Mouse (Mus musculus) heart, postnatal 0 days (tissue): ENCODE results near the gene Meis2. TPM values are rescaled to one million over a fixed set of nuclear protein-coding genes. Genes with fewer than 3 reads are reported as not detected.

Experiments
- ATAC-seq: fragments of 200-750 bp; cut with Nextera tagmentation; 2 replicates; pipeline ENCODE4 v1.8.0; 2017; ENCODE audit warnings: low read depth, moderate number of reproducible peaks, moderate library complexity; ENCODE audit not compliant: insufficient read depth
- DNase-seq: peaks from one replicate; pipeline ENCODE4 v3.0.0-alpha.2; 2016; ENCODE audit warnings: low spot score
- H3K27ac ChIP-seq: fragments of 300-500 bp; sonication (generic); 2 replicates; pipeline ENCODE4 v1.5.1; 2014; ENCODE audit warnings: low read depth, mild to moderate bottlenecking
- H3K27me3 ChIP-seq: fragments of 300-500 bp; sonication (generic); 2 replicates; pipeline ENCODE4 v1.6.1; 2014; ENCODE audit warnings: low read length, mixed read lengths; ENCODE audit not compliant: control insufficient read depth, insufficient read depth
- H3K36me3 ChIP-seq: fragments of 300-500 bp; sonication (generic); replicated peaks from 2 replicates; pipeline ENCODE4 v1.6.1; 2014; ENCODE audit warnings: low read length, mixed read lengths; ENCODE audit not compliant: control insufficient read depth, insufficient read depth
- H3K4me1 ChIP-seq: fragments of 300-500 bp; sonication (generic); 2 replicates; pipeline ENCODE4 v1.6.1; 2014; ENCODE audit warnings: antibody characterized with exemption; ENCODE audit not compliant: control insufficient read depth, insufficient read depth
- H3K4me2 ChIP-seq: fragments of 300-500 bp; sonication (generic); 2 replicates; pipeline ENCODE4 v1.6.1; 2014; ENCODE audit warnings: low read depth, mild to moderate bottlenecking, low read length, moderate library complexity
- H3K4me3 ChIP-seq: fragments of 300-500 bp; sonication (generic); 2 replicates; pipeline ENCODE4 v1.5.1; 2014; ENCODE audit warnings: low read depth, low read length
- H3K9ac ChIP-seq: fragments of 300-500 bp; sonication (generic); replicated peaks from 2 replicates; pipeline ENCODE4 v1.6.1; 2014; ENCODE audit warnings: low read depth, low read length, mixed read lengths
- H3K9me3 ChIP-seq: fragments of 300-500 bp; sonication (generic); replicated peaks from 2 replicates; pipeline ENCODE4 v1.6.1; 2016; ENCODE audit warnings: low read length; ENCODE audit not compliant: control insufficient read depth
- CTCF ChIP-seq: IDR thresholded peaks from 2 replicates; pipeline ENCODE4 v1.5.1; 2016; ENCODE audit warnings: antibody characterized with exemption, control low read depth, low read depth
- EP300 ChIP-seq: IDR thresholded peaks from 2 replicates; pipeline ENCODE4 v1.6.1; 2016; ENCODE audit warnings: antibody characterized with exemption, low read depth
- WGBS: fragments of 180-500 bp; shearing (Covaris S2); extraction: QIAGEN DNeasy Blood & Tissue Kit; methylation state at CpG from one replicate; pipeline ENCODE4 v1.1.7; 2014; 5-methylcytosine and 5-hydroxymethylcytosine counted together
- polyA plus RNA-seq: library from polyadenylated mRNA; unstranded; fragments of >200 nt; fragmentation: Nextera tagmentation; extraction: Ambion mirVana; gene quantifications from 2 replicates; pipeline ENCODE4 v1.2.1, GENCODE M21; 2015
- total RNA-seq: library from RNA; depleted of rRNA; stranded (reverse); fragments of >200 nt; gene quantifications from 2 replicates; pipeline ENCODE4 v1.2.3, GENCODE M21; 2014; ENCODE audit warnings: low replicate concordance

The Meis2 gene
- total and polyA plus RNA-seq, 2 experiments from 2014 or later: 15.4 to 42.2 TPM

- Histone ChIP-seq H3K4me1 (0 out of 2 replicates have a peak, but pooled peaks cover 4% of the 10 kb centered on the region), H3K36me3 (peaks cover 7% of the 10 kb centered on the region; the same call in 1 of the 2 replicates), H3K9ac (peak overlapping the region; percentile 98), H3K4me3 (peak overlapping the region; percentile 85), H3K4me2 (peak overlapping the region; percentile 86), H3K27me3 (no peaks in the 10 kb centered on the region), H3K9me3 (no peaks in the 10 kb centered on the region), H3K27ac (peak overlapping the region; percentile 96)
- ATAC-seq (no peak), DNase-seq (no peak)
- under 1% methylated on average over 37 of the region's 37 CpGs for WGBS
- TF ChIP-seq EP300 (no peak), CTCF (no peak)
Observed at GRCm38 (mm10) chr2:116063819-116064293, 1.8 kb downstream of the Meis2 start.

- DNase-seq: no peak
- peaks cover 16% of the 10 kb centered on the region for H3K36me3 ChIP-seq
- peak overlapping the region; percentile 86 for H3K4me2 ChIP-seq
- WGBS: 1% methylated on average over 36 of the region's 36 CpGs
- peak overlapping the region; percentile 85 for H3K4me3 ChIP-seq
- H3K27me3 ChIP-seq: no peaks in the 10 kb centered on the region
- peak overlapping the region; percentile 96 for H3K27ac ChIP-seq
- no peaks in the 10 kb centered on the region for H3K9me3 ChIP-seq
- 0 out of 2 replicates have a peak, but pooled peaks cover 4% of the 10 kb centered on the region for H3K4me1 ChIP-seq
- no peak for ATAC-seq
- no peak for TF ChIP-seq EP300
- no peak for TF ChIP-seq CTCF
- peak overlapping the region; percentile 98 for H3K9ac ChIP-seq
Observed at GRCm38 (mm10) chr2:116062761-116063441, 2.7 kb downstream of the Meis2 start.

GRCm38 (mm10) chr2:116062251-116062651, 3.4 kb downstream of the Meis2 start:
- Histone ChIP-seq H3K27me3 (no peaks in the 10 kb centered on the region), H3K9ac (peak overlapping the region; percentile 98), H3K4me3 (peak overlapping the region; percentile 85), H3K9me3 (no peaks in the 10 kb centered on the region), H3K4me1 (peaks cover 4% of the 10 kb centered on the region; the same call in 1 of the 2 replicates), H3K27ac (peak overlapping the region; percentile 96), H3K36me3 (peaks cover 16% of the 10 kb centered on the region), H3K4me2 (peak overlapping the region; percentile 86)
- under 1% methylated on average over 20 of the region's 20 CpGs for WGBS
- ATAC-seq (no peak), DNase-seq (no peak)
- TF ChIP-seq CTCF (no peak), EP300 (no peak)

- TF ChIP-seq CTCF (no peak), EP300 (no peak)
- DNase-seq (peak; percentile 55), ATAC-seq (no peak)
- H3K9me3 ChIP-seq: no peaks in the 10 kb centered on the region
- H3K36me3 ChIP-seq: peaks cover 16% of the 10 kb centered on the region
- peak overlapping the region; percentile 86 for H3K4me2 ChIP-seq
- H3K4me1 ChIP-seq: peaks cover 7% of the 10 kb centered on the region; the same call in 1 of the 2 replicates
- peak overlapping the region; percentile 96 for H3K27ac ChIP-seq
- H3K4me3 ChIP-seq: peak overlapping the region; percentile 85
- WGBS: 5% methylated on average over 30 of the region's 30 CpGs
- H3K9ac ChIP-seq: peak overlapping the region; percentile 98
- no peaks in the 10 kb centered on the region for H3K27me3 ChIP-seq
Observed at GRCm38 (mm10) chr2:116061401-116062021, 4.1 kb downstream of the Meis2 start.

DNA sequence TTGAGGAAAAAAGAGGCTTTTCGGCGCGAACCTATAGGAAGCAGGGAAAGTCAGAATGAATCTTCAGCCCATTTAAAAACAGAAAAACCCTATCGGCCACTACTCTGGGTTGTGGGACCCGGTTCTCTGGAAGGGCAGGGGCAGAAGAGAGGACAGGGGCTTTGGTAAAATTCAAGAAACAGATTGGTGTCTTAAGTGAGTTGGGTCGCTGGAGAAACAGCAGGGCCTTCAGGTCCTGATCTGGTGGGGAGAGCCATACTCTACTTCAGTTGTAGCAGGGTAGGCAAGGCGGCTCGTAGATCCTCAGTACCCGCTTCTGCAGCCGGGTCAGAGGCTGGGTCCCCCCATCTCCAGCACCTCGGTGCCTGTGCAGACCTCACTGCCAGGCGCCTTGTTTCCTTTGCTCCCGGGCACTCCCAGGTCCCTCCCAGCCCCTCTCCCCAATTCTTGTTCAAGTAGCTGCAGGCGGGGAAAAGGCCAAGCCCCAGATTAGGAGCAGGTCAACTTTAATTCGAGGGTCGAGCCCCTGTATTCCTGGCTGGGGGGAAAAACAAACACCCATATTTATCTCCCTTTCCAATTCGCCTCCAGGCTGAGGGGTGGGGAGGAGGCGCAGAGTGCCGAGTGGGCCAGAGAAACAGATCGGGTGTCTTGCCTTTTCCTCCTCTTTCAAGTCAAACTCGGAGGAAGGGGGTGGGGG, 4.8 kb downstream of the Meis2 start:
- Histone ChIP-seq H3K4me1 (peaks cover 10% of the 10 kb centered on the region; the same call in 1 of the 2 replicates), H3K27ac (peak overlapping the region; percentile 96), H3K27me3 (no peaks in the 10 kb centered on the region), H3K4me3 (peak overlapping the region; percentile 85), H3K9ac (peak overlapping the region; percentile 98), H3K4me2 (peak overlapping the region; percentile 86), H3K9me3 (no peaks in the 10 kb centered on the region), H3K36me3 (peaks cover 16% of the 10 kb centered on the region)
- DNase-seq (no peak), ATAC-seq (no peak)
- WGBS: 34% methylated on average over 21 of the region's 21 CpGs
- no peak for TF ChIP-seq CTCF
- TF ChIP-seq EP300: no peak
